Mouse (Mus musculus) cerebellum, postnatal 4 days (tissue): ENCODE measurements at regions not wholly inside any gene's neighbourhood (a gene's known extent, or its start where the extent isn't known, plus 50 kb on each side); places are given as distances from the start of the nearest gene placed in this dataset.

Source experiments
- DNase-seq, 2 experiments: peaks; one replicate each; pipeline ENCODE4 v3.0.0; 2022; ENCODE audit warnings: low spot score in 2 of 2, mixed read lengths in 1 of 2

- DNase-seq: no peak
These were observed 353.0 kb downstream of the Pmp22 start for GRCm38 (mm10) chr11:63481676-63482310.

DNA sequence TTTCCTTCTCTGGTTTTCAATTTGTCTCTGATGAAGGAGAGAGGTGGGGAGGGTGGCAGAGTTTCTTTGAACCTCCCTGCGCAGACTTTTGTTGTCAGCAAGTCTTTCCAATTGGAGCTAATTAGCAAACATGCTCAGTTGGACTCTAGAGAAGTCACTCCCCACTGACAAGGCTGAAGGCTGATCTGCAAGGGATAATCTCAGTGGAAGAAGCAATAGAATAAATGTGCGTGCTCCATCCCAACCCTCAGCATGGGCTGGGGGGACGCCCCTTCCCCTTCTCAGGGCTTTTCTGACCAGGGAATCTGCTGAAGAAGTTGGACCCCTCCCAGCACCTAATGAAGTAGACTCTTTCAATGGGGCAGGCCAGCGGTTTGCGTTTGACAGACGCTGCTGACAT lies 353.8 kb downstream of the Pmp22 start:
- DNase-seq: no peak

DNA sequence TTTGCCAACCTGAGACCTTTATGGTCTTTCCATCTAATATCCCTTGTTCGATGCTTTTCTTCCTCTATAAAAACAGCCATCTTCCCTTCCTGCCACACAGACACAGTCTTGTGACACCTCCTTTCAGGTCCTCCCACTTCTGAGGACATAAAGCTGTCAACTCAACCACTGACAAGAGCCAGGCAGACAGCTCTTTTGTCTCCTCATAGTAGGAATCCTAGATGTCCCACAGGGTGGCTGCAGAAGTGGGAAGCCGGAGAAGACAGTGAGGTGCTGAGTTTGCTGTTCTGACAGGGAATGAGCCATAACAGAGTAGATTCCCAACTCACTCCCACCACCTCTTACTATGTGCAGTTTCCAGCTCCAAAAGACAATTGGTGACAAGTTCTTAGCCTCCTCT lies 358.4 kb downstream of the Pmp22 start:
- DNase-seq: no peak

DNA sequence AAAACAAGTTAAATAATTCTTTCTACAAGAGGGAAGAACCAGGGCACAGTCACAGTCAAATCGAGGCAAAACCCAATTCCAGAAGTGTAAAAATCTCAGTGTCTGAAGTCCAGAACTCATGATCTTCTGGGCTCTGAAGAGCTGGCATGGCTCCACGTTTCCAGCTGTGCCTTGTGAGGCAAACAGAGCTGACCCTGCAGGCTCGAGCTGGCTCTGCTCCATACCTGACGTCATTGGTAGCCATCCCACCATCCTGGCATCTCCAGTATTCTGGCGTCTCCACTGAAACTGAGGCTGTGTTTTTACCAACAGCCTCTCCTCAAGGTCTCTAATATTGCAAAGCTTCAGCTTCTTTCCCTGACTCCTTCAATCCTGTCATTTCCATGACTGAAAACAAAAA lies 373.4 kb downstream of the Pmp22 start:
- peak in 1 of 2 experiments; percentile 78 for DNase-seq

DNA sequence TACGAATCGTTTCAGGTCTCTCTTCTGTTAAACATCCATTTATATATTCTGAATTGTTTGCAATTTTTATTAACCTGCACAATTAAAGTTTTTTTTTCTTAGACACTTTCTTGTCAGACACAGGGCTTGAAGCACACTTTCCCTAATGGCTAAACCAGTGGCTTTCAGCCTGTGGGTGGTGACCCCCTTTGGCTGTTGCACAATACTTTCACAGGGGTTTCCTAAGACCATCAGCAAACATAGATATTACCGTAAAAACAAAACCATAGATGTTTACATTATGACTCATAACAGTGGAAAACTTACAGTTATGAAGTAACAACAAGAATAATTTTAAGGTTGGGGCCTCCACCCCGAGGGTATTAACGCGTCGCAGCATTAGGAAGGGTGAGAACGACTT lies 378.6 kb downstream of the Pmp22 start:
- DNase-seq: no peak

- DNase-seq: no peak
These were observed 379.9 kb downstream of the Pmp22 start for GRCm38 (mm10) chr11:63508727-63509126.

DNA sequence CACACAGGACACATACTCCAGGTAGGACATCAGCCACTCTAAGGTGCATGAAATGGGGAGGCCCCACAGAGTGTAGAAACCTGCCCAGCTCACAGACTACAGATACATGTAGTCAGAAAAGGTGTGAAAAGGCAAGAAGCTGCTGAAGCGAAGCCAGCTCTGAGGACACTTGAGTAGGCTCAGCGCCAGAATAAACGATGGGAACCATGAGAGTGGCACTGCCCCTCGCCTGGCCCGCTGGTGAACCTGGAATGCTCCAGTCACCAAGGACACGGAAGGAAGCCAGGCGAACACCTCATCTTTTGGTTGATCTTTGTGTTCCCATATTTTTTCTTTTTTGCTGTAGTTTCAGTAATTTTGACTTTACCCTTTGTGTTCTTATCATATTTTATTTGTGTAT lies 381.8 kb downstream of the Pmp22 start:
- no peak for DNase-seq

DNA sequence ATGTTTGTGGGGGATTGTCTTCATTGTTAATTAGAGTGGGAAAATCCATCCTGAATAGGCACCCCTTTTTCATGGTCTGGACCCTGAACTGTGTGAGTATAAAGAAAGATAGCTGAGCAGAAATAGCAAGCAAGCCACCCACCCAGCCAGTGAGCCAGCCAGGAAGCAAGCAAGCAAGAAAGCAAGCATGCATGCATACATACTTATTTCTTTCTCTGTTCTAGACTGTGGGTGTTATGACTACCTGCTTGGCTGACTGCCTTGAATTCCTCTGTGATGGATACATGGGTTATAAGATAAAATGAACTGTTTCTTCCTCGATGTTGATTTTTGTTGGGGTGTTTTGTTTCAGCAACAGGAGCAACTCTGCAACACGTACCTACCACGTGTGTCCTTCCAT lies 385.8 kb downstream of the Pmp22 start:
- DNase-seq: no peak

DNA sequence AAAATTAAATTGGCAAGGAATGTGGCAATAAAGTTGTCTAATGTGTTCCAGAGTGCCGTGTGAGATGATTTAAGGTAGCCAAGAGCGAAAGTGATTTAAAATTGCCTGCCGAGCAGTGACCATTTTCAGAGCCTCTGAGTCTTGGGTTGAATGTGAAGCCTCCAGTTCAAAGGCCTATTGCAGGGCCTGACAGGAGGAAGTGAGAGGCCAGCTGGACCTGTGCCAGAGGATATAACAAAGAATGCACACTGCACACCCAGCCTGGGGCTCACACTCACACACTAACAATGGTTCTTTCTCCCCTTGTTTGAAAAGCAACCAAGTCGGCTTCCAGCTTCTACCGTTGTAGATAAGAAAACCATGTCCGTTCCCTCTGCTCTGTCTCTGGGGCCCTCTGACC lies 390.1 kb downstream of the Pmp22 start:
- peak in 1 of 2 experiments; percentile 13 for DNase-seq

DNA sequence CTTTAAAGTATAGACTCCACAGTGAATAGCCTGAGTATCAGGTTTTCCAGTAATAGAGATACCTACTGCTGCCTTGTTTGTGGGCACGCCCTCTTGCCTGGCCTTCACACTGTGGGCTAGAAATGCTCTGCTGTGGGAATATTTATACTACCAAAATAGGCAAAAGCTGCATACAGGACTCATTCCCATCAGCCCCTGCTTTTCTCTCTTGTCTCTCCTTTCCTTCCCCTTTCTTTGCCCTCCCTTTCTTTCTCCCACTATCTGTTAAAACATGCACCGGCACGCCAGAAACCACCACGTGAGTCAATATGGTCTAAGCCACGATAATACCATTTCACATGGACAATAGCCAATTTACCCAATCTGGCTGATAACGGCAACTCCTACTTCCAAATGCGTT lies 395.5 kb downstream of the Pmp22 start:
- no peak for DNase-seq

GRCm38 (mm10) chr11:63525431-63525830 lies 396.6 kb downstream of the Pmp22 start:
- peak in 1 of 2 experiments; percentile 5 for DNase-seq

DNA sequence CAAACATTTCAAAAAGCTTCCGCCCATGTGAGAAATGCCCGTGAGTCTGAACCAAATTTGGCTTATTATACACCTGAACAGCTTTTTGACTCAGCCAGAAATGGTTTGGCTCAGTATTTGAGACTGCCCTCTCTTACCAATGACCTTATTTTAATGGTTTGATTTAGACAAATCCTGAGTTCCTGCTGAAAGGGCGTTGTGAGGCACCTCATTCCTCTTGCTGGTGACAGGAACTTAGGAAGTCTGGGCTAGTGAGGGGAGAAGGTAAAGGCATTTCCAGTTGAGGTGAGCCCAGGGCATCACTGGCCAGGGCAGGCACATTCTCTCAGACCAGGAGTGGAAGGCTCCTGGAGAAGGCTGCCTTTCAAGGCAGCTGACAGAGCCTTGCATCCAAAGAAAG lies 396.1 kb downstream of the Hs3st3b1 start:
- no peak for DNase-seq

DNA sequence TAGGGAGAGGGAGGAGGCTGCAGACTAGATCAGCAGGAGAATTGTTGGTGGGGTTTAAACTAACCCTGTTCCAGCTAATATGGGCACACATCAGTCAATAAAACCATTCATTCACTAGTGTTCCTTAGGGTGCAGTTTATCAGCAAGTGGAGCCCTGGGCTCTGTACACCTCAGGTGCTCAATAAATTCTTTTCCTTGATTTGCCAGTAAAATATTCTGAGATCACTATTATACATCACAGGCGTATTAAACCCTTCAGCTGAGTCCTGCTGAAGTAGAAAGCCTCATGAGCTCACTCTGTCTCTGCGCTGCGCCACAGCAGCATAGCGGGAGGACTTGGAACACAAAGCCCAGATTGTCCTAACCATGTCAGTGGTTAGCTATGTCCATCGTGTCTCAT lies 389.3 kb downstream of the Hs3st3b1 start:
- no peak for DNase-seq

DNA sequence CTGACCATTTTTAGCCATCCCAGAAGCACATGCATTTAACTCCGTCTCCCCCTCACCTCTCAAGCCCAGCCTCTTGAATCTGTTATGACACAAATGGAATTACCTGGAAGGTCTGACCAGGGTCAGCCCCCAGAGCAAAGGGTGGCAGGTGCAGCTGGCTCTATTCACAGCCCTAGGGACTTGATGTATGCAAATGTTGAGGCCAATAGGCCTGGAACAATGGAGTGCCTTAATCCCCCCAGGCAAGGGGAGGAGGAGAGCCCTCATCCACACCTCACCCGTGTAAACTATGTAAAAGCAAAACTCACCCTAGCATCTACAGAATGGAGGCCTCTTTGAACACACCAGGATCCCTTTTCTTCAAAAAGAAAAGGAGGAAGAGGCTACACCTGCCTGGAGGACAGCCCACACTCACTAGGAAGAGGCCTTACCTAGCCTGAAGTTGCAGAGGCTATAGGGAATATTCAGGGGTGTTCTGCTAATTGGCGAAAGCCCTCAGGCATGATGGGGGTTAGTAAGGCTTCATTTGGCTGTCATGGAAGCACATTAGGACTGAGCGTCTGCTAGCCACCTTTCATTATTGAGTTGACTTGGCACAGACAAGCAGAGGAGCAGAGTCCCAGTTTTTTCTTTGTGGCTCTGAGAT lies 388.4 kb downstream of the Hs3st3b1 start:
- DNase-seq: no peak

DNA sequence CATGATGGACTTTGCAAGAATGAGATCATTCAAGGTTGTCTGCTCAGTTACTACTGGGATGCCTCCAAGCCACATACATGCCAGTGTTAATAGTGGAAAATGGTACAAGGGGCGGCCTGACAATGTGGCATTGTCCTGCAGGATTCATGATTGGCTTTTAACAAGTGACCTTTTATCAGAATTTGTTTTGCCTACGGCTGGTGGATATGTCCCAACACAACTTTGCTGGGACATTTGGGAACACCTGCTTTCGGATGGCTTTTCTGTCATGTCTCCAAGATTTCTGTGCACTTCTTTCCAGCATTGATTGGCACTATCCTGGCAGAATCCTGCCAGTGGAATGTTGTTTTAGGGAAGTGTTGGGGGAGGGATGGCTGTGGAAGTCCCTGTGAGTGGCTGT lies 384.4 kb downstream of the Hs3st3b1 start:
- DNase-seq: no peak

DNA sequence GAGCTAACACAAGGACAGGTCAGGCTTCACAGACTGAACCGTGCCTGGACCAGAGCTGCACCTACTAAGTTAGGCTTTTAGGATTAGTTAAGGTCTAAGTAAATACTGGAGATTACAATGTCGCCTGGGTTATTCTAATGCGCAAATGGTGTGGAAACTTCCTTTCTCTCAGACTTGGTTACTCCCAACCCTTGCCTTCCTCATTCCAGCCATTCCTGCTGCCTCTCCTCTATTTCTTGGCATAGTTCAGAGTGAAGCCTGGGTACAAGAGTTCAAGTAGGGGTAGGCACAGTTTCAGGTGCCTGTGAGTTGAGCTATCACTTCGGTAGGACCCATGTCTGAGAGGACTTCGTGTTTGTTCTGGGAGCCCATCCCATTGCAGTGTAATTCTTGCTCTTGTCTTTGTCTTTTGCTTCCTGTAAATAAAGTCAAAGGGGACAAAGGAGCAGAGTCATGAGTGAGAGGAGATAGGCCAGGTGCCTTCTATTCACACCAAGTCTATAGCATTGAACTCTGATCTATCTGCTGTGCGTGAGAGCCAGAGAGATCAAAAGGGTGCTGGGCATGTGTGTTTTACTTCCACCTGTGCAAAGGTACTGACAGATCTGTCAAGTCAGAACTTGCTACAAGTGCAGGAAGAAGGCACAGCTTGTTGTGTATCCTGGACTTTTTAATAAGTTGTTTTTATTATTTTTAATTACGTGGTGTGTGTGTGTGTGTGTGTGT lies 378.0 kb downstream of the Hs3st3b1 start:
- DNase-seq: no peak

- DNase-seq: peak in 1 of 2 experiments; percentile 4
These were observed 376.6 kb downstream of the Hs3st3b1 start for GRCm38 (mm10) chr11:63545516-63545915.

DNA sequence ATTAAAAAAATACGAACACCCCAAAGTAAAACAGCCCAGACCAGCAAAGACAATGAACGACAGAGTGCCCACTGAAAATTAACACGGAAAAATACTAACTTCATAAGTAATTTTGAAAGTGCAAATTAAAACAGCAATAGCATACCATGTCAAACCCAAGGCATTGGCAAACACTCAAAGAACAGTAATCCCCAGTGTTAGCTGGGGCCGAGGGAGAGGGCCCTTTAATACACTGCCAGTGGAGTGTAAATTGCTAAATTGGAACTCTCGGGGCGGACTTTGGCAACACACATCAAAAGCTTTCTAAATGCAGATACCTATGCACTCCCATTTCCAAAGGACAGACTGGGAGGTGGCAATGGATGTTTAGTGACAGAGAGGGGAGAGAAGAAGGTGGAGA lies 361.6 kb downstream of the Hs3st3b1 start:
- no peak for DNase-seq

GRCm38 (mm10) chr11:63562696-63563095 lies 359.4 kb downstream of the Hs3st3b1 start:
- no peak for DNase-seq

DNA sequence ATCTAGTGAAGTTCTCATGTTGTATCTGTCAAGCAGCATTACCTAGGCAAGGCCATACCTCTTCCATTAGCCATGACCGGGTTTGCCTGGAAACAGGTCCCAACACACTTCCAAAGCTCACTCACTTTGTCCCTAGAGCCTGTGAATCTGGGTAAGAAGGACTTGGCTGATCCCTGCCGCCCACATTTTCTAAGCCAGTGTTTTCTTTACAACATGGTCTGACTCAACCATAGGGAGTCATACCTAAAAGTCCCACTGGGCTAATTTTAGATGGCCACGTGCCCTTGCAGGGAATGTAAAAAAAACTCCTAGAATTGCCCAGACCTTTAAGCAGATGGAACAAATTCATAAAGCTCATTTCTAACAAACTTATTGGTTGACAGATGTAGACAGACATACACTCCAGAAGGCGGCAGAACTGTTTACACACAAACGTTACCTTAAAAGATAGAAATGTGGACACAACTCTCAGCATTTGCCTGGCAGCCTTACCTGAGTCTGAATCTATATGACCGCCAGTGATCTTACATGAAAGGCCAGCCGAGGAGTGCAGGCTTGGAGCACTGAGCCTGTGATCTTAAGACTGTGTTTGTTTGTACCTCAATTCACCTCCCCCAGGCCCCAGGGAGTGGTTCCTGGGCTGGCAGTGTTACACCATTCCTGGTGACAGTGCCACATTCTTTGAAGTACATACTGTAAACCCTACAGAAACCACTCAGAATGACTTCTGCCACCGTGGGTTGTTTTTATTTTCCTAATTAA lies 356.4 kb downstream of the Hs3st3b1 start:
- no peak for DNase-seq

- DNase-seq: no peak
These were observed 352.2 kb downstream of the Hs3st3b1 start for GRCm38 (mm10) chr11:63569785-63570479.

DNA sequence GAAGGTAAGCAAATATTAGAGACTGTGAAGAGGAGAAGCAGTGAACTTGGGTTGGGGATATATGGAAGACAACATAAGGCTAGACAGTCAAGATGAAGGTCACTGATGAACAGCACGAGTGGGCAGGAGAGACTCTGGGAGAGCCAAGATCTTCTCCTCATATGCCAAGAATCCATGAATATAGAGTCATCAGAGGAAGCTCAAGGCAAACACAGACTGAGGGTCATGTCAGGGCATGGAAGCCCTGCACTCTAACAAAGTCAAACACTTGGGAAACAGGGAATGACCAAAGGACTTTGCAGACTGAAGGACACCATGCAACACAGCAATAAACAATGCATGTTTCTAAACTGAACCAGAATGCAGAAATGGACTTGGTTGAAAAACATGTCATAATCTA lies 351.4 kb downstream of the Hs3st3b1 start:
- no peak for DNase-seq
